Mouse (Mus musculus): ENCODE data around the gene Cd244a.

The Cd244a gene

GRCm38 (mm10) chr1:171584584-171584983 lies 25.6 kb downstream of the Cd244a start:
- no peak for DNase-seq (ENCODE audit: low spot score)

GRCm38 (mm10) chr1:171604686-171605085 lies 45.7 kb downstream of the Cd244a start:
- DNase-seq (ENCODE audit: low spot score), result no peak

GRCm38 (mm10) chr1:171606656-171607055 lies 47.7 kb downstream of the Cd244a start:
- no peak for DNase-seq (ENCODE audit: low spot score)

GRCm38 (mm10) chr1:171607176-171607575 lies 48.2 kb downstream of the Cd244a start, which contains the start of gene Ly9:
Gene Ly9, minus strand, starts transcription at chr1:171607410.
- DNase-seq (ENCODE audit: low spot score), result no peak

GRCm38 (mm10) chr1:171610026-171610425 lies 51.0 kb downstream of the Cd244a start:
- no peak for DNase-seq (ENCODE audit: low spot score)

GRCm38 (mm10) chr1:171610781-171611180 lies 51.8 kb downstream of the Cd244a start:
- DNase-seq (ENCODE audit: low spot score), result no peak

GRCm38 (mm10) chr1:171613962-171614361 lies 55.0 kb downstream of the Cd244a start:
- no peak for DNase-seq (ENCODE audit: low spot score)

- no peak for DNase-seq (ENCODE audit: low spot score)
These were observed 58.0 kb downstream of the Cd244a start for GRCm38 (mm10) chr1:171616881-171617515.

- no peak for DNase-seq (ENCODE audit: low spot score)
These were observed 60.0 kb downstream of the Cd244a start for GRCm38 (mm10) chr1:171619001-171619400.

- DNase-seq (ENCODE audit: low spot score), result no peak
These were observed 60.7 kb downstream of the Cd244a start for GRCm38 (mm10) chr1:171619645-171620044.

GRCm38 (mm10) chr1:171620091-171620490 lies 61.1 kb downstream of the Cd244a start:
- DNase-seq (ENCODE audit: low spot score), result no peak

GRCm38 (mm10) chr1:171627801-171628200 lies 68.8 kb downstream of the Cd244a start:
- DNase-seq (ENCODE audit: low spot score), result no peak

GRCm38 (mm10) chr1:171629168-171629567 lies 70.2 kb downstream of the Cd244a start:
- DNase-seq (ENCODE audit: low spot score), result no peak

GRCm38 (mm10) chr1:171630041-171630440 lies 71.0 kb downstream of the Cd244a start:
- no peak for DNase-seq (ENCODE audit: low spot score)

GRCm38 (mm10) chr1:171630912-171631311 lies 71.9 kb downstream of the Cd244a start:
- DNase-seq (ENCODE audit: low spot score), result no peak

- no peak for DNase-seq (ENCODE audit: low spot score)
These were observed 72.5 kb downstream of the Cd244a start for GRCm38 (mm10) chr1:171631447-171631846.

GRCm38 (mm10) chr1:171635696-171636095 lies 76.7 kb downstream of the Cd244a start:
- no peak for DNase-seq (ENCODE audit: low spot score)

GRCm38 (mm10) chr1:171637101-171637500 lies 78.1 kb downstream of the Cd244a start:
- DNase-seq (ENCODE audit: low spot score), result no peak

GRCm38 (mm10) chr1:171638686-171639085 lies 79.7 kb downstream of the Cd244a start:
- no peak for DNase-seq (ENCODE audit: low spot score)

- DNase-seq (ENCODE audit: low spot score), result no peak
These were observed 81.8 kb downstream of the Cd244a start for GRCm38 (mm10) chr1:171640796-171641195.

GRCm38 (mm10) chr1:171643612-171644011 lies 84.6 kb downstream of the Cd244a start:
- DNase-seq (ENCODE audit: low spot score), result no peak

- DNase-seq (ENCODE audit: low spot score), result no peak
These were observed 87.5 kb downstream of the Cd244a start for GRCm38 (mm10) chr1:171646429-171646940.

- no peak for DNase-seq (ENCODE audit: low spot score)
These were observed 88.7 kb downstream of the Cd244a start for GRCm38 (mm10) chr1:171647716-171648115.

GRCm38 (mm10) chr1:171648840-171649239 lies 89.8 kb downstream of the Cd244a start:
- no peak for DNase-seq (ENCODE audit: low spot score)

All from adipocyte (in vitro differentiated cells).